Mouse (Mus musculus) regulatory T cell (primary cell): ENCODE measurements around the gene Negr1.
"Not testable (repeated sequence)": the region's sequence is repeated elsewhere in the genome, so short reads cannot be mapped to it uniquely, and the experiment has no call there.

Source experiments
- in situ Hi-C: fragments of 300-600 bp; cut with MboI, MseI; formaldehyde crosslinking; loops from one replicate; pipeline ENCODE4 v1.15.1; 2025; ENCODE audit warnings: high pct_unique_total_duplicates

Gene Negr1

GRCm38 (mm10) chr3:156992811-156993210 lies 431.2 kb downstream of the Negr1 start:
- in situ Hi-C loops = no loop called here

GRCm38 (mm10) chr3:156999177-156999808 lies 437.7 kb downstream of the Negr1 start:
- in situ Hi-C loops = no loop called here

GRCm38 (mm10) chr3:157021632-157022031 lies 460.0 kb downstream of the Negr1 start:
- in situ Hi-C loops = no loop called here

DNA sequence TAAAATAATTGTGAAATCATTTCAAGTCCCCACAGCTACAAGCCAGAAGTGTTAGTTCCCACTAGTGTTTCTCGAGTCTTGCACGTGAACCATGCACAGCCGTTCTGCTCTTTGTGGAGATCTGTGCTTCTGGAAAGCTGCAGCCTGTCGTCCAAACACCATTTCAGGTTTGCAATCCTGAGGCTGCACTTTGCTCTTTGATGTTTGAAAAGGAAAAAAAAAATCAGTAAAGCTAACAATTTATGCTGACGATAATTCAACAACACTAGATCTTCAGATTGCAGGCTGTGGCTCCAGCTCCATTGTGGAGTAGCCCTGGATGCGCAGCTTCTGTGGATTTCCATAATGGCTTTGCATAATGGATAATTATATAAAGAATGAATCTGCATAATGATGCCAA lies 463.0 kb downstream of the Negr1 start:
- in situ Hi-C loops = no loop called here

DNA sequence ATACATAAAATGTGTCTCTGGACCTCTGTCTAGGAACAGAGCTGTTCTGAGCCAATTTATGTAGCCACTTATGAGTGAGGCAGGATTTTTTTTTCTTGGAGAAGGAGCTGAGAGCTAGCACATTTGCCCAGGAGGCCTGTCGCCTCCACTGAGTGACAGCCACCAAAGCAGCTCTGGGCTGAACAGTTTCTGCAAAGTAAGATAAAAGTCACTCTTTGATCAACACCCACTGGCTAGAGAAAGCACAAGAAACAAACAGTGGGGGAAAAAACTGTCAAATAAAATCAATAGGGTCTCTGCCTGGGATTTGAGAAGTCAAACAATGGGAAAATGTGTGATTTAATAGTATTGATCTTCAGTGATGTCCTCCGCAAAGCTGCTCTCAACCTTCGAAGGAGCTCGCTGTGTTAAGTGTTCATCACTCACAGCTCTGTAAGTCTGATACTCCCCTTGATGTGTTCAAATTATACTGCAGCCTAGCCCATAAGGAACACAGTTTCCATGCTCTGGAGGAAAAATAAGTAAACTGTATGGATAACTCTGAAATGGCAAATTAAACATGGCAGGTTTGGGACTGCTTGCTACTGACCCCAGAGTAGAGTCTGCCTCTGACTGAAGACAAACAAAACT lies 470.0 kb downstream of the Negr1 start:
- in situ Hi-C loops = no loop called here

GRCm38 (mm10) chr3:157036016-157036415 lies 474.4 kb downstream of the Negr1 start:
- in situ Hi-C loops = no loop called here

- in situ Hi-C loops = no loop called here
Observed at GRCm38 (mm10) chr3:157036568-157036967, 475.0 kb downstream of the Negr1 start.

DNA sequence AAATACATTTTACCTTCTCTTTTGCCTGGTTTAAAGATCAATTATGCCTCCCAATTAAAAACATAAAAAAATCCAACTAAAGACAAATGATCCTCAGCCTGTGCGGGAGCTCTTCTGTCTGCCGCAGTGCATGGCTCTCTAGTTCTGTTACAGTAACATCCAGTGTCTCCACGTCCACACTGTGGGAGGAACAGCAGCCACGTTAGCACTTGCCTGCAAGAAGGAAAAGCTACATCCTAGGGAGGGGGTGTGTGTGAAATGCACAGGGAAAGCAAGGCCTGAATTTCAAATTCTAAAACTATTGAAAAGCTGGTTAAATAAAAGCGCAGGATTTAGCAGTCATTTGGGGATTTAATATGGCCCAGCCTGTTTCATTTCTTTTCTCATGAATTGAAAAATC lies 479.0 kb downstream of the Negr1 start:
- in situ Hi-C loops = no loop called here

GRCm38 (mm10) chr3:157044565-157044964 lies 483.0 kb downstream of the Negr1 start:
- in situ Hi-C loops = no loop called here

DNA sequence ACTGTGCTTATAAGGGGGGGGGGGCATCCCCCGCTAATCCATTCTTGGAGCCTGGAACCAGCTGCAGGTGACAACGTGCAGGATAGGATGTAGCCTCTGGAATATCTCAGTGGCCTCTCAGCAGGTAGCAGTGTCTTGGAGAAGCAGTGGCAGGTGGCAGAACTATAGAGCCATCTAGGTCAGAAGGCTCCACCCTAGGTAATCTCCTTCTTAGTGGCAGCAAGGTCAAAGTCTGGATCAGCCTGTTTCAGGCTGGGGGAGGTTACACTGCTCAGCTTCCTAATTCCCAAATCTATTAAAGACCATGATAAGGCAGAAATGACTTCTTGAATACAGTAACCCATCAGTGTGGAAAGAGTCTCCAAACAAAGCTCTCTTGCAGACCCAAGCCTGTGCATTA lies 502.8 kb downstream of the Negr1 start:
- in situ Hi-C loops = not testable (repeated sequence)

- in situ Hi-C loops = no loop called here
Observed at GRCm38 (mm10) chr3:157066331-157066730, 504.7 kb downstream of the Negr1 start.

DNA sequence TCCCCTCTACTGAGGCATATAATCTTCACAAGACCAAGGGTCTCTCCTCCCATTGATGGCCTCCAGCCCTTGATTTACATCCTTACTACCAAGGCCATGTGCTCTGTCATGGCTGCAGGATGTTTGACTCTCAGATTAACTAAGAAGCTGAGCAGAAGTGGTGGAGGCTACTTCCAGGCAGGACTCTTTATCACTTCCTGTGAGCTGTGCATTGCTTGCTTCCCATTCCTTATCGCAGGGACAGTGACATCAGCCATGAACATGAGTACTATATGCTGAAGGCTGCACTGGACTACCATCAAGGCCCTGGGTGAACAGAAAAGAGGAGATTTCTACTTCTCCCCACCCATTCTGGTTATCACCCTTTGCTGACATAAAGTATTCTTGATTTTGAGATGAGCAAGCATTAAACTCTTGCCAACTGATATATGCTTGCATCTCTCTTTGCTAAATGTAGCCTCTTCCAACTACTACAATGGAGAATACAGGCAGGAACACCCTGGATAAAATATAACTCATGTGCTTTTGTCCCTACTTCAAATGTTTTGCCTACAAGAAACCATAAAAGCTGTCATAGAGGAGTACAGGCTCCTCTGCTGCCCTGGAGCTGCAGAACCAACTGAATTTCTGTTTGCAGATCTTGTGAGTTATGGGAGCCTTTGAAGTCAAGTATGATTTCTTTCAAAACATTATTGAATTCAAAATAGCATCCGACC lies 517.8 kb downstream of the Negr1 start:
- in situ Hi-C loops = no loop called here

DNA sequence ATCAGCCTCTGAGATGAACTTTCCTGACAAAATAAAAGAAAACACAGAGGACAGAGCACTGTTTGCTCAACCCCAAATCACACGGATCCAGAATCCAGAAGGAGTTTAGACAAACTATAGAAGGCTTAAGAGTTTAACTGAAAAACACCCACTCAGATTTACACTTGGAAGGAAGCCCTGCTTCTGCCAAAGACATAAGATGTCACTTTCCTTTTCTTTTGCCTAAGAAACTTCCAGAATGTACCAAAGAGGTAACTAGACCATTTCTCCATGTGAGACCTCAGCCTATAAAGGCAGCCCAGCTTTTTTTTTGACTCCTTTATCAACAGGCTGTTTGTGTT lies 518.3 kb downstream of the Negr1 start:
- in situ Hi-C loops = loop anchor here (10.0 kb wide), 1 partner anchor 885 kb away; no protein-coding TSS in a partner anchor

DNA sequence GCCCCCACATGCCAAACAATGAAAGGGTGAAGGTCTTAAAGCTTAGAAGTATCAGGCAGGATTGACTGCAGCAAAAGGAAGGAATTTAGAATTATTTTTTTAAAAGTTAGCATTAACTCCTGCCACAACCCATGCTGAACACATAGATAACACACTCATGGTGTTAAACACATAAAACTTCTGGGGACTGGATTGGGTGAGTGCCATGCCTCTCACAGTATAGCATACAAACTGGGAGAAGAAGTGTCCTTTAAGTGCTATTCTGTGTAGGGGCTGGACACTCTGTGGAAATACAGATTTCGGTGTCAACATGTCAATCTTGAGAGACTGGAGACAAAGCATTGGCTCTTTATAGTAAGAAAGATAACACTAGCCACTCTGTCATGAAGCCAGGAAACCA lies 519.0 kb downstream of the Negr1 start:
- in situ Hi-C loops = loop anchor here (10.0 kb wide), 1 partner anchor 886 kb away; no protein-coding TSS in a partner anchor

GRCm38 (mm10) chr3:157082808-157083784 lies 521.5 kb downstream of the Negr1 start:
- in situ Hi-C loops = loop anchor here (10.0 kb wide), 1 partner anchor 888 kb away; no protein-coding TSS in a partner anchor

GRCm38 (mm10) chr3:157085180-157085579 lies 523.6 kb downstream of the Negr1 start:
- in situ Hi-C loops = loop anchor here (10.0 kb wide), 1 partner anchor 890 kb away; no protein-coding TSS in a partner anchor

- in situ Hi-C loops = no loop called here
Observed at GRCm38 (mm10) chr3:157090051-157090450, 528.5 kb downstream of the Negr1 start.

DNA sequence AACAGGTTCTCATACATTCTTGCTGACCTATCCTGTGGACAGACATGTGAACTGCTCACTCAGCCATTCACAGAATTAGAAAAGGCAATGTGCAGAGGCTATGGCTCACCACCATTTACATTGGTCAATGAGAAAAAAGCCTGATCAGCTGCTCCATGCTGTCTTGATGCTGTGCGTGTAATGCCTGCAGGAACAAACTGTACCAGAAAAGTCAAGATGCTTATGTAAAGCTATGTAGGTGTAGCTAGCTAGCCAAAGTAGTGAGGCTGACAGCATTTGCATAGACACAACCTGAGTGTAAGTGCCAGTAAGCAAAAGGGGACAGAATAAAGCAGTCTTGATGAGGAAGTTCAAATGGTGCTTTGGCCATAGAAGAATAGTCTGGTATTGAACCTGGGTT lies 534.7 kb downstream of the Negr1 start:
- in situ Hi-C loops = no loop called here

DNA sequence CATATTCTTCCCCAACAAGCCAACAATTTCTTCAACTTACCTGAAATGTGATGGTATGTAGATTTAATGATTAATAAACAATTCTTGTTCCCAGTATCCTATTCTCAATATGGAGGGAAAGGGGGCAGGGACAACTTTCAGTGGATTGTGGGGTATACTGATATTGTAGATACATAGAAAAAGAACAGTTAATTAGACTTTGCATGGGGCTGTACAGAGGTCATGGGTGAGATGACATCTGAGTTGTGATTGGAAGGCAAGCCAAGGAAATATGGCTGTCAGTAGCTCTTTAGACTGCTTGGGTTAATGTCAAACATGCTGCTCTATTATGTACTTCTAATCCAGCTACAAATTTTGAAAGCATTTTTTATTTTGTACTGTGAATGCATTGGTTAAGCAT lies 535.9 kb downstream of the Negr1 start:
- in situ Hi-C loops = no loop called here

DNA sequence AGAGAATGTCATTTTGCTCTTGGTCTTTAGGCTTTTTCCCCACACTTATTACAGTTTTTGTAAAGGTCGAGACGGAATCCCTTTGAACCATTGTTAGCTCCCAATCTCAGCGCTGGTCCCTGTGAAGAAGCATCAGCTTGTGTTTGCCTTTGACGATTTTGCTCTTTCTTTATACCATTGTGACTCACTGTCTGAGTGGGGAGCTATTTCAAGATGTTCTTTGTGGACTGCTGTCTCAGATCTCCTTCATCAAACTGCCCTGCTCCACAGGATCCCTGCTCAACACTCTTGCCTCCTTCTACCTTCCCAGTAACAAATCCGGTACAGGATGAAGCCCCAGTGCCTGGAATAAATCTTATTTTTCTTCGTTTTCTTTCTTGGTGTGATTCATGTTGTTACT lies 536.8 kb downstream of the Negr1 start:
- in situ Hi-C loops = no loop called here

DNA sequence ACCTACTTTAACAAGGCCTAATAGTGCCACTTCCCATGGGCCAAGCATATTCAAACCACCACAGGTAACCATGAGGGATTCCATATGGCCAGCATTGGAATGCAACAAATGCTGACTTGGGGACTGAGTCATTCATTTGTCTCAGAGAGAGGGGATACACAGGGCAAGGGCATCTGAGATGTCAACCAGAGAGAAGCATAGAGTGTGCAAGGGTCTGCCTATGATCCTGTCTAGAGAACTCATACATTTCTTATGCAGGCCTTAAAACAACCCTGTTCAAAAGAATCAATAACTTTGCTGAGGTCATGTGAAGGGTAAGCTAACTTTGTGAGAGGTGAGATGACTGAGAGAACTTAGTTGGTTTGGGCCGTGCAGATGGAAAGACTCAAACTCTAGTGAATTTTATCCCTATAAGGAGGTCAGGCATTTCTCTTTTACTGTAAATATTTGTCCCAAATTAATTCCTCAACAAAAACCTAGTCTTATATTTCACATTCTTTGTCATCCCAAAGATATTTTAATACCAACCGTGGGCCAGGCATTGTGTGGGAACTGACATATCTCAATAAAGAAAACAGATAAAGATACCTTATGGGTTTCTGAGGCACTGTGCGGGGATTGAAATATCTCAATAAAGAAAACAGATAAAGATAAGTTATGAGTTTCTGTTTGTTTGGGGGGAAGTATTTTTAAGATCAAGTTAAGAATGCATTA lies 543.4 kb downstream of the Negr1 start:
- in situ Hi-C loops = no loop called here
